Mouse (Mus musculus) c-Kit-negative CD71-positive TER-119-positive erythroid progenitor cells, embryonic 14.5 days (primary cell): ENCODE results near the gene Aqp7.

ENCODE experiments used
- DNase-seq: peaks from one replicate; pipeline ENCODE4 v3.0.0-alpha.2; 2013; ENCODE audit warnings: low read depth, low spot score

Aqp7 gene

DNA sequence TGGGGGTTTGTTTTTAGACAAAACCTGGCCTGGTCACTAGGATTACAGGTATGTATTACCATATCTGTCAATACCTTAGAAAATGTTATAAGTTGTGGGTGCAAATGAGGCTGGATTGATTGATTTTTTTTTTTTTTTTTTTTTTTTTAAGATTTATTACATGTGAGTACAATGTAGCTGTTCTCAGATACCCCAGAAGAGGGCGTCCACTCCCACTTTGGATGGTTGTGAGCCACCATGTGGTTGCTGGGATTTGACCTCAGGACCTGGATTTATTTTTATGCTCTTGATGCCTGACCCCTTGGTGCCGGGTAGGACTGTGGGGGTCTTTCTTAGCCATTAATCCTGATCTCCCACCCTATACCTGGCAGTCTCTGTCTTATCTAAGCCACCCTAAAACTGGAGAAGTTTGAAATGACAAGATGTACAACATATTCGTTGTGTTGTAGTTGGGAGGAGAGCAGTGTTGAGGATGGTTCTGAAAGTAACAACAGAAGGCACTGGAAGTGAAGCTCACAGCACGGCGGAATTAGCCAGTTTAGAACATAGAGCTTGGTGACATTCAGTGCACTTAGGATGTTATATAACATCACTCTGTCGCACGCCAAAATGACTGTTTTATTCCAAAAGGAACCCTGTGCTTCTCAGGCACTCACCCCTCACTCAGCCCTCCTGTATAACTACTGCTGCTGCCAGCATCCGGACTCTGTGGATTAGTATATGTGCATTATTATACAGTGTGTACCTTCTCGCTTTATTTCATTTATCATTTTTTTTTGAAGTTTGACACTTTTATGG lies 46.9 kb downstream of the Aqp7 start:
- DNase-seq = no peak

DNA sequence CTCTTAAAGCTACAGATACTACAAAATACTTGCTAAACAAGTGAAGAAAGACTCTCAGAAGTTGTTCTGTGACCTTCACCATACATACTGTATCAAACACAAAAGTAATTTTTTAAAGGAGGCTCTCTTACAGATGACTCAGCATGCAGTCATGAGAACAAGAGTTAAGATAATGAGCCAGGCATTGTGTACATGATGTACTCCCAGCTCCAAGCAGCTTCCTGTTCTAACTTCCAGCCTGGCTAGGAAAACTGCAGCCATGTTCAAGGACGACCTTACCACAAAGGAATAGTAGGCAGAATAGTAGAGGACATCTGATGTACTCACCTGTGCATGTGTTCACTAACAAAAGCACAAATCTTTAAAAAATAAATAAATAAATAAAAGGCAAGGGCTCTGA lies 47.7 kb downstream of the Aqp7 start:
- DNase-seq = no peak

DNA sequence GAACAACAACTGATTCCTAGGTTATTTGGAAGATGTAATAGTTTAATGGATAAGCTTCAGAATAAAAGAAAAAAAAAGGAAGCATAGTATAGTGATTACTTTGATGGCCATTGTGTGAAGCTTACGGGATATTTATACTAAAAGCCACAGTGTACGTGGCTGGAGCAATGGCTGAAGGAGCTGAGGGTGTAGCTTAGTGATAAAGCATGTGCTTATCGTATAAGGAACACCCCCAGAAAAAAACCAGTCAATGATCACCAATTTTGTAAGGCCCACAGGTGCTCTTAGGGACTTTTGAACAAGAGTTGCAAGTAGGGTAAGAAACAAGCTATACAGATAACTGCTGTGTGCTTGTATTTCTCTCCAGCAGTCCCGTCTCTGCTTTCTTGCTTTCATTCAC lies 50.0 kb downstream of the Aqp7 start:
- DNase-seq = no peak

DNA sequence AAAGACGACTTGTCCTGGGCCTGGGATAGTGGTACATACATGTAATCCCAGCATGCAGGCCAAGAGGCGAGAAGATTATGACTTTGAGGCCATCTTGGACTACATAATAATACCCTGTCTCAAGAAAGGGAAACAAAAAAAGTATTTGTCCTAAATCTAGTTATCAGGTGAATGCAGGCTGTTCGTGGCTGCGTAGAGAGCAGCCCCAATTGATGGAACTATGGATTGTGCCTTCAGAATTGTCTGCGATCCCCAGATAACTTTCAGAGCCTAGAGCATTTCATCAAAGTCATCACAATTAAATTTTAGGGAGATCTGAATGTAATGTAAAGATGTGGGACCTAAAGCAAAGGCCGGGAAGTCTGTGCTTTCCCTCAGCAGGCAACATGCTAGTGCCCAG lies 51.6 kb downstream of the Aqp7 start:
- DNase-seq = no peak

DNA sequence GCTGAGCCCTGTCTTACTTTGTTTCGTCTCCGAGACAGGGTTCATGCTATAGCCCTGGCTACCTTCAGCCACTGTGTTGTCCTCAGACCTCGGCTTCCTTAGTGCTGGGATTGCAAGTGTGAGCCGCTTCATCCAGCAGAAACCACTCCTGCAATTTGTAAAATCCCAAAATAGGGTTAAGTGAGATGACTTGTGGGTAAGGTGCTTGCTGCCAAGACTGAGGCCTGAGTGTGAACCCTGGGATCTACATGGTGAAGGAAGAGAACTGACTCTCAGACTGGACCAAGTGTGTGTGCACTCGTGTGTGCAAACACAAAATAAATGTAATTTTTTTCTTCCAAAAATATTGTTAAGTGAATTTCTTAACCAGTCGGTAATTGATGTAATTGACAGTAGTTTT lies 58.3 kb downstream of the Aqp7 start:
- no peak for DNase-seq

DNA sequence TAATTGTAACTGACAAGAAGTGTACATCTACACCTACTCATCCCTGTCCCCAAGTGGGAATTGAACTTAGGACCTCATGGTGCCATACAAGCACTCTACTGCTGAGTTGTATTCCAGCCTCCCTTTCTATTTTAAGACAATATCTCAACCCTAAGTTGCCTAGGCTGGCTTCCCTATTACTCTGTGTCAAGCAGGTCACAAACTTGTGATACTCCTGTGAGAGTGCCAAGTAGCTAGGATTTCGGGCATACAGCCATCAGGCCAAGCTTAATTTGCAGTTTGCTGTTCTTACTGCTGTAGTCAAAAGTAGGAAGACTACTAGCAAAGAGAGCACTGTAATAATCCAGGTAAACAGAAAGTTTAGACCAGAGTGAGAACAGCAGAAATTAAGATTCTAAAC lies 64.3 kb downstream of the Aqp7 start:
- DNase-seq = no peak
